Mouse (Mus musculus) CD4-positive, CD25-positive, alpha-beta regulatory T cell, adult 4 months (primary cell): ENCODE measurements around the gene Csnk1e. TPM values are rescaled to one million over a fixed set of nuclear protein-coding genes. Genes with fewer than 3 reads are reported as not detected.

Experiments
- ATAC-seq: one replicate; pipeline ENCODE4 v1.8.0; 2017
- polyA plus RNA-seq, 2 experiments: library from polyadenylated mRNA; unstranded; fragments of 100-300 nt; shearing (Covaris generic); gene quantifications; one replicate each; pipeline ENCODE4 v1.2.1; 2017

Csnk1e gene
- polyA plus RNA-seq, 2 experiments from 2014 or later: 3.1 to 6.2 TPM

GRCm38 (mm10) chr15:79442961-79443518 lies 12.3 kb downstream of the Csnk1e start:
- ATAC-seq: no peak

- ATAC-seq: no peak
Observed at GRCm38 (mm10) chr15:79442257-79442611, 13.1 kb downstream of the Csnk1e start.

- peak; percentile 70 for ATAC-seq
Observed at GRCm38 (mm10) chr15:79441331-79442256, 13.8 kb downstream of the Csnk1e start.

- no peak for ATAC-seq
Observed at GRCm38 (mm10) chr15:79440651-79441330, 14.6 kb downstream of the Csnk1e start.

GRCm38 (mm10) chr15:79440223-79440622 lies 15.1 kb downstream of the Csnk1e start:
- ATAC-seq: no peak

GRCm38 (mm10) chr15:79439386-79439785 lies 16.0 kb downstream of the Csnk1e start:
- ATAC-seq: no peak

GRCm38 (mm10) chr15:79438816-79439215 lies 16.6 kb downstream of the Csnk1e start:
- no peak for ATAC-seq

- ATAC-seq: no peak
Observed at GRCm38 (mm10) chr15:79438209-79438810, 17.1 kb downstream of the Csnk1e start.

GRCm38 (mm10) chr15:79437541-79438208 lies 17.7 kb downstream of the Csnk1e start:
- no peak for ATAC-seq

GRCm38 (mm10) chr15:79436481-79436921 lies 18.9 kb downstream of the Csnk1e start:
- no peak for ATAC-seq

- ATAC-seq: no peak
Observed at GRCm38 (mm10) chr15:79435191-79435671, 20.1 kb downstream of the Csnk1e start.

- ATAC-seq: no peak
Observed at GRCm38 (mm10) chr15:79432892-79433291, 22.5 kb downstream of the Csnk1e start.

- no peak for ATAC-seq
Observed at GRCm38 (mm10) chr15:79432328-79432727, 23.0 kb downstream of the Csnk1e start.

GRCm38 (mm10) chr15:79431925-79432324 lies 23.4 kb downstream of the Csnk1e start:
- ATAC-seq: no peak

GRCm38 (mm10) chr15:79430461-79431000 lies 24.8 kb downstream of the Csnk1e start:
- ATAC-seq: no peak

GRCm38 (mm10) chr15:79429994-79430393 lies 25.4 kb downstream of the Csnk1e start:
- no peak for ATAC-seq

GRCm38 (mm10) chr15:79429527-79429926 lies 25.8 kb downstream of the Csnk1e start:
- ATAC-seq: no peak

- no peak for ATAC-seq
Observed at GRCm38 (mm10) chr15:79428616-79429015, 26.8 kb downstream of the Csnk1e start.

- ATAC-seq: no peak
Observed at GRCm38 (mm10) chr15:79427516-79427915, 27.9 kb downstream of the Csnk1e start.

- ATAC-seq: no peak
Observed at GRCm38 (mm10) chr15:79425516-79425915, 29.9 kb downstream of the Csnk1e start.

GRCm38 (mm10) chr15:79424602-79425001 lies 30.8 kb downstream of the Csnk1e start:
- ATAC-seq: no peak

- no peak for ATAC-seq
Observed at GRCm38 (mm10) chr15:79422715-79423243, 32.6 kb downstream of the Csnk1e start.
